Mouse (Mus musculus) forebrain, embryonic 10.5 days (tissue): ENCODE results near the gene Nrg4. TPM values are rescaled to one million over a fixed set of nuclear protein-coding genes. Genes with fewer than 3 reads are reported as not detected.

ENCODE experiments used
- DNase-seq: peaks from one replicate; pipeline ENCODE4 v3.0.0-alpha.2; 2017; ENCODE audit warnings: low spot score; ENCODE audit errors: extremely low spot score
- H3K27ac ChIP-seq: fragments of 300-500 bp; sonication (generic); 2 replicates; pipeline ENCODE4 v1.5.1; 2016; ENCODE audit warnings: mild to moderate bottlenecking
- H3K27me3 ChIP-seq: fragments of 300-500 bp; sonication (generic); 2 replicates; pipeline ENCODE4 v1.6.1; 2016; ENCODE audit warnings: mild to moderate bottlenecking; ENCODE audit not compliant: poor library complexity, severe bottlenecking
- H3K36me3 ChIP-seq: fragments of 300-500 bp; sonication (generic); replicated peaks from 2 replicates; pipeline ENCODE4 v1.6.1; 2016; ENCODE audit warnings: mild to moderate bottlenecking, moderate library complexity
- H3K4me1 ChIP-seq: fragments of 300-500 bp; sonication (generic); 2 replicates; pipeline ENCODE4 v1.6.1; 2016
- H3K4me3 ChIP-seq: fragments of 300-500 bp; sonication (generic); 2 replicates; pipeline ENCODE4 v1.5.1; 2016; ENCODE audit warnings: mild to moderate bottlenecking, moderate library complexity
- H3K9me3 ChIP-seq: fragments of 300-500 bp; sonication (generic); 2 replicates; pipeline ENCODE4 v1.6.1; 2016; ENCODE audit warnings: mild to moderate bottlenecking, moderate library complexity
- WGBS: fragments of 180-500 bp; shearing (Covaris S2); methylation state at CpG from one replicate; pipeline ENCODE4 v1.1.7; 2016; 5-methylcytosine and 5-hydroxymethylcytosine counted together
- polyA plus RNA-seq: library from polyadenylated mRNA; unstranded; fragments of >200 nt; fragmentation: Nextera tagmentation; extraction: Ambion mirVana; gene quantifications from 2 replicates; pipeline ENCODE4 v1.2.1, GENCODE M21; 2016

The Nrg4 gene
- polyA plus RNA-seq = 0.73 and 1.1 TPM in 2 replicates

DNA sequence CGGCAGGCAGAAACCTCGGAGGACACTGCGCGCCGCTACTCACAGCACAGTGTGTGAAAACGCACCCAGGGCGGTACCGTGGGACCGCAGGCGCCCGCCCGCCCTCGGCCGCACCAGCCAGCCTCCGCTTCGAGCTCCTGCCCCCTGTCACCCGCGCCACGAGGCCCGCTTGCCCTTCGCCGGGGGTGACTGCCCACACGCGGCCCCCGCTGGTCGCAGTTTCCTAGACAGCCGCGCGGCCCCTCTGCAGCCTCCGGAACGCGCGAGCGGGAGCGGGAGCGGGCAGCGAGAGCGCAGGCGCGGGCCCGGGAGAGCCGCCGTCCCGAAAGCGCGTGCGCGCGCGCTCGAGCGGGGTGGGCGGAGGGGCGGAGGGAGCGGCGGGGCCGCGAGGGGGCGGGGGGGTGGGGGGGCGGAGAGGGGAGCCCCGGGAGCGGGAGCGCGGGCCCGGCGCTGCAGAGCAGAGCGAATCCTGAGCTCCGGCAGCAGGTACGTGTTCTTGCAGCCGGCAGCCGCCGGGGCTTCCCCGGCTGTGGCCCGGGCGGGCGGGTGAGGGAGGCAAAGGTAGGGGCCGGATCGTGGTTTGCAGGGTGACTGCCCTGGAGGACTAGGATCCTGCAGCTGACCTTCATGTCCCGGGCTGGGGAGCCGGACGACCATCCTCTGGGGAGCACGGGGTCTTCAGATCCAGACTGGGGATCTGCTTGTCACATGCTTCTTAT is at the start of gene Nrg4, which contains the start of gene Tmem266:
Gene Nrg4, minus strand, starts transcription at position 330 of the 719 bp plus-strand sequence.
Gene Tmem266, plus strand, starts transcription at position 399 of the 719 bp plus-strand sequence.
- peaks cover 34% of the 10 kb centered on the region for H3K4me1 ChIP-seq
- peak; percentile 78 for DNase-seq
- under 1% methylated on average over 75 of the region's 82 CpGs for WGBS
- no peaks in the 10 kb centered on the region for H3K9me3 ChIP-seq
- H3K27ac ChIP-seq = peak within 1 kb of the TSS; percentile 88
- H3K27me3 ChIP-seq = peaks cover 86% of the 10 kb centered on the region
- no peaks in the 10 kb centered on the region for H3K36me3 ChIP-seq
- H3K4me3 ChIP-seq = peak within 1 kb of the TSS; percentile 79

DNA sequence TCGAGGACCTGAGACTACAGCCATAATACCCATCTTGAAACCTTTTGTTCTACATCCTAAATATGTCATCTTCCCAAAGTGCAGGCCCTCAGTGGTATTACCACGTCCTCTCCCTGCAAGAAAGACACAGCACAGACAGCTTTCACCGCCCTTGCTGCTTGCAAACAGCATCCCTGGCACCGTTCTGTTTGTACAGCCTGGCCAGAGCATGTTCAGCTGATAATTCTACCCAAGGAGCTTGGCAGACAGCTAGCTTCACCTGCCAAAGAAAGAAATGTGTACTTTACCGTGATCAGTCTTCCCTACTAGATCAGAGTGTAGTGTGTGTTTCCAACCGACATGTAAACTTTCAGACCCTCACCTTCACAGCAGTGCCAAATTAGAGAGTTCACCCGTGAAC is 45.3 kb upstream of the Nrg4 start:
- DNase-seq = no peak
- Histone ChIP-seq H3K4me1 (no peaks in the 10 kb centered on the region), H3K27ac (no peak overlapping the region), H3K27me3 (no peaks in the 10 kb centered on the region), H3K4me3 (no peak overlapping the region), H3K36me3 (no peaks in the 10 kb centered on the region), H3K9me3 (no peaks in the 10 kb centered on the region)
- 82% methylated on average over 7 of the region's 7 CpGs for WGBS

DNA sequence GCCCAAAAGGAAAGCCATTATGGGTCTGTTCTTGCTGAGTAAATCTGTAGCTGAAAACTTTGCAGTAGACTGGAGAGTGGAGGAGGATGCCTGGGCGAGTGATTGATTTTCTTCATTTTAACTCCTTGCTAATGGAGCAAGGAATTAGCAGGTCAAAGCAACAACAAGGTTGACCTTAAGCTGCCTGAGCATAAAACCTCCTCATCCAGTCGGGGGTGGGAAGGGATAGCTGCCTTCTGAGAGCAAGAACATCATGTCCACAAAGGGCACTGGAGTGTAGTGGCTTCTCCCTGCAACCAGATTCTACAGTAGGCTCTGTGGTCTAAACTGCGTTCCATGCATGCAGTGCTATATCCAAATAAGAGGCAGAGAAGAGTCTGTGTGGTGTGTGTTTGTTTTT is 41.4 kb upstream of the Nrg4 start:
- WGBS = 57% methylated on average over 3 of the region's 3 CpGs
- H3K4me3 ChIP-seq = no peak overlapping the region

DNA sequence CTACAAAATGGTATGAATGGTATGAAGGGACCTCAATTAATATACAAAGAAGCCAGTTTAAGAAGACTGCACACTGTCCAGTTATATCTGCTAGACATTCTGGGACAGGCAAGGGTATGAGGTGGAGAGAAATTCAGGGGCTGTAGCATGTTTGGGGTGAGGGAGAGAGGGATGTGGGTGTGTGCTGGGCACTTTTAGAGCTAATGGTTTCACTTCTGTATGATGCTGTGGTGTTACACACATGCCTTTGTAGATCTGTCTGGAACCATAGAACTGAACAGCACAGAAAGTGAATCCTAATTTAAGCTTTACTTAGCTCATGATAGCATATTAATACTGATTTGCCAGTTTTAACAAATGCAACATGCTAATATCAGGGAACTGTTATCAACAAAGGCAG is 37.1 kb upstream of the Nrg4 start:
- no peak overlapping the region for H3K27ac ChIP-seq
- 0 out of 2 replicates have a peak, but pooled peaks cover 3% of the 10 kb centered on the region for H3K4me1 ChIP-seq
- no peak overlapping the region for H3K4me3 ChIP-seq
- H3K36me3 ChIP-seq = no peaks in the 10 kb centered on the region
- no peak for DNase-seq
- H3K27me3 ChIP-seq = no peaks in the 10 kb centered on the region
- H3K9me3 ChIP-seq = no peaks in the 10 kb centered on the region

More for the DNA sequence above, 41.4 kb upstream of the Nrg4 start:
- 0 out of 2 replicates have a peak, but pooled peaks cover 3% of the 10 kb centered on the region for H3K4me1 ChIP-seq
- H3K9me3 ChIP-seq = no peaks in the 10 kb centered on the region
- no peaks in the 10 kb centered on the region for H3K27me3 ChIP-seq
- DNase-seq = no peak
- H3K36me3 ChIP-seq = no peaks in the 10 kb centered on the region
- H3K27ac ChIP-seq = no peak overlapping the region

DNA sequence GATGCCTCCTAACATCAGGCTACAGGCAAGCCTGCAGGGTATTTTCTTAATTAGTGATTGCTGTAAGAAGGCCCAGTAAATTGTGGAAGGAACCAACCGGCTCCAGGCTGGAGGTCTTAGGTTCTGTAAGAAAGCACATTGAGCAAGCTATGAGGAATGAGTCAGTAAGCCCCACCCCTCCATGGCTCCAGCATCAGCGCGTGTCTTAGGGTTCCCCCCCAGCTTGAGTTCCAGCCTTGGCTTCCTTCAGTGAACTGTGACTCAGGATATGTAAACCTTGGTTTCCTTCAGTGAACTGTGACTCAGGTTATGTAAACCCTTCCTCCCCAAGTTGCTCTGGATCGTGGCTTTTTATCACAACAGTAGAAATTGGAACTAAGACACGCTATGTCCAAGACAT is 35.3 kb upstream of the Nrg4 start:
- no peaks in the 10 kb centered on the region for H3K9me3 ChIP-seq
- no peak overlapping the region for H3K4me3 ChIP-seq
- H3K36me3 ChIP-seq = no peaks in the 10 kb centered on the region
- H3K27ac ChIP-seq = no peak overlapping the region
- H3K27me3 ChIP-seq = no peaks in the 10 kb centered on the region
- H3K4me1 ChIP-seq = 0 out of 2 replicates have a peak, but pooled peaks cover 3% of the 10 kb centered on the region
- no peak for DNase-seq
- WGBS = 91% methylated on average over 5 of the region's 5 CpGs

DNA sequence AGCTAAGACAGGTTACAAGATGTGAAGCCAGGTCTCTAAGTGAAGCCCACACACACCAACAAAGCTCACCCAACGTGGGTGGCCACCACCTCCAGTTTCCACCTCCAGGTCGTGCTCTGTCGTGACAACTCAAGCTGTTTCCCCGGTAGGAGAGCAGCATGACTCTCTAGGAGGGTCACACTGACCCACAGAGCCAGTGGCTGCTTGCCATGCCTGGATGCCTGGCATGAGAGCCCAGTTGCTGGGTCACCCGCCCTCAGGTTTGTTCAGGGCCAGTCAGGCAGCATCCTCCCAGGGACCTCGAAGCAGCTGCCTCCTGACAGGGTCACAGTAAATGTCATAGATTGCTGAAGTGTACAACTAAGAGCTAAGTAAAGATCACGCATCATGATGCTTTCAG is 34.2 kb upstream of the Nrg4 start:
- Histone ChIP-seq H3K4me1 (peaks cover 5% of the 10 kb centered on the region; the same call in 1 of the 2 replicates), H3K9me3 (no peaks in the 10 kb centered on the region), H3K27ac (no peak overlapping the region), H3K27me3 (no peaks in the 10 kb centered on the region), H3K36me3 (no peaks in the 10 kb centered on the region), H3K4me3 (no peak overlapping the region)
- DNase-seq = no peak
- WGBS = 66% methylated on average over 7 of the region's 7 CpGs

DNA sequence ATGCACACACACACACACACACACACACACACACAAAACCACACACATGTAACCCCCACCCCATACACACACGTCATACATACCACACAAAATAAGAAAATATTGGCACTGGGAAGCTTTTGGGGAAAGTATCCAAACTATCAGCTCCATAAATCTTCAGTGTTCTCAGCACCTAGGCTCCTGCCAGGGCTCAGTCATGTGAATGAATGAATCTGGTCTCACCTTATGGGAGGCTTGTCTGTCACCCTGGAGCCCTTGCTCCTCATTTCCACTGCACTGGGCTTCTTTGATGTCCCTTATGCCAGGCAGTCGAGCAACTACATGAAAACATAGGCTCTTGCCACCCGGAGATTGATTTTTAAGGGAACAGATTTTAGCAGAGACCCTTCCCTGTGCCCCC is 33.7 kb upstream of the Nrg4 start:
- H3K36me3 ChIP-seq = no peaks in the 10 kb centered on the region
- H3K9me3 ChIP-seq = no peaks in the 10 kb centered on the region
- no peak overlapping the region for H3K4me3 ChIP-seq
- H3K27ac ChIP-seq = no peak overlapping the region
- H3K27me3 ChIP-seq = no peaks in the 10 kb centered on the region
- peaks cover 7% of the 10 kb centered on the region for H3K4me1 ChIP-seq
- DNase-seq = no peak
- 88% methylated on average over 3 of the region's 3 CpGs for WGBS

DNA sequence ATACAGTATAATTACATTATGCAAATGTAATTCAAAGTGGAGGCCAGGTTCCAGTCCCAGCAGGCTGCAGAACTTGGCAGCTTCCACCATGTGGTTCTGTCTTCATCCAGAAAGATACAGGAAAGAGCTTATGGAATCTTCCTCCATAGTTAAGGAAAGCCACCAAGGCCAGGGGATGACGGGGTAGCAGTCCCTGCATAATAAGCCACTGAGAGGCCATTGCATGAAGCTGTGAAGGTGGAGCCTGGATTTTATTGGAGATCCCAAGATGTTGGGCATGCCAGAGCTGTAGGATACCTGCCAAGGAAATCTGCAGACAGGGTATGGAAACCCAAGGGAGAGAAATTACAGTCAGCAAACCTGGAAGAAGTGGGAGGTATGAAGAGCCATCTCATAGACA is 30.5 kb upstream of the Nrg4 start:
- Histone ChIP-seq H3K36me3 (no peaks in the 10 kb centered on the region), H3K4me1 (peaks cover 19% of the 10 kb centered on the region), H3K27ac (no peak overlapping the region), H3K4me3 (no peak overlapping the region), H3K9me3 (no peaks in the 10 kb centered on the region), H3K27me3 (no peaks in the 10 kb centered on the region)
- no peak for DNase-seq
- WGBS = 96% methylated on average over 1 of the region's 1 CpGs

DNA sequence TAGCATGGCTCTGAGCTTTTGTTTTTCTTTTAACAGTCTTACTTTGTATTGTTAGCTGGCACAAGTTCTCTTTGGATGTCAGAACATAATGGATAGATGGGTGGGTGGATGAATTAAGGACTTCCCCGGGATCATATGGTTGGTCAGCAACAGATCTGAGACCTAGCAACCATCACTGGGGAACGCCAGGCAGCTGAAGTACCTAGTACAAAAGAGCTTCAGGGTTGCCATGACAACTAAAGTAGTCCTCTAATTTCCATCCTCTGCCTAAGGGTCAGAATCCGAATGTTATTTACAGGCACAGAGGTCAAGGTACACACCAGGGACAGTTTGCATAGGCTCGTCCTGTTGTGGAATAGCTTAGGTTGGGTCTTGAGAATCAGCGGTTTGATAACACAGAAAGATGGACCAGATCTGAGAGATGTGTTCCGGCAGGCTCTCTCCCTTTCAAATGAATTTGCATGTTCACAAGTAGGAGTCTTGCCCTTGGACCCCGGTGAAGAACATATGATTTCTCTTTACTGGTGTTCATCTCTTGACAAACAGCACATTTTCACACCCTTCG is 28.7 kb upstream of the Nrg4 start:
- H3K4me3 ChIP-seq = no peak overlapping the region
- no peak overlapping the region for H3K27ac ChIP-seq
- H3K9me3 ChIP-seq = no peaks in the 10 kb centered on the region
- WGBS = 57% methylated on average over 8 of the region's 8 CpGs
- H3K36me3 ChIP-seq = no peaks in the 10 kb centered on the region
- H3K27me3 ChIP-seq = no peaks in the 10 kb centered on the region
- peak; percentile 29 for DNase-seq
- H3K4me1 ChIP-seq = peaks cover 19% of the 10 kb centered on the region

DNA sequence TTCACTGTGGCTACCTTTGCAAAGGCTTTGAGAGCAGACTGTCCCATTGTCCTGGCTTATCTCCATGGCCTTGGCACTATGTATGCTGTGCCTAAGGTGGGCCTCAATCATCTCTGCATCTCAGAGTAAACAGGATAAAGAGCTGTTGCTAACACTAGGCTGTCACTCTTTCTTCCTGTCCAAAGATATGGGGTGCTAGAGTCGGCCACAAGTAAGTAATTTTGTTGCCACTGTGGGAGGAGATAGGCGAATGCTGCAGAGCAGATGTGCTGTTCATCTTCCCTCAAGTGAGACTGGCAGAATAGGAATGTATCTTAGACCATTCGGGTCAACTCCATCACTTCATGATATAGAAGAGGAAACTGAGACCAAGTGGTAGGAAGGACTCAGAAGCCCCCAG is 28.0 kb upstream of the Nrg4 start:
- H3K4me3 ChIP-seq = no peak overlapping the region
- H3K36me3 ChIP-seq = no peaks in the 10 kb centered on the region
- no peak for DNase-seq
- H3K4me1 ChIP-seq = peaks cover 19% of the 10 kb centered on the region
- H3K27me3 ChIP-seq = no peaks in the 10 kb centered on the region
- no peak overlapping the region for H3K27ac ChIP-seq
- no peaks in the 10 kb centered on the region for H3K9me3 ChIP-seq
- WGBS = 91% methylated on average over 3 of the region's 3 CpGs

DNA sequence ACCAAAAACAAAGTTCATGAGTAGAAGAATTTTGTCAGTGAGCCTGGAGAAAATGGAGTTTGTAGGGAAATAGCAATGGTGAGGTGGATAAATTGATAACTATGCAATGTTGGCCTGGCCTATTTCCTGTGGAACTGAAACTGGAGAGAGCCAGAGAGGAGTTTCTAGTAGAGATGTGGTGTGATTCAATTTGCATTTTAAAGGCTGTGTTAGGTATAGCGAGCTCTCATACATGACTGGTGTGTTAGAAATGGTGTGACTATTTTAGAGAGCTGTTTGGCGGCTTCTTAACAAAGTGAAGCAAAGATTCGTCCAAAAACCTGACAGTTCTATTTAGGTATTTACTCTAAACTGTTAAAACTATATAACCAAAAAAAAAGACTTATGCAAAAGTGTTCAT is 22.0 kb upstream of the Nrg4 start:
- DNase-seq = no peak

DNA sequence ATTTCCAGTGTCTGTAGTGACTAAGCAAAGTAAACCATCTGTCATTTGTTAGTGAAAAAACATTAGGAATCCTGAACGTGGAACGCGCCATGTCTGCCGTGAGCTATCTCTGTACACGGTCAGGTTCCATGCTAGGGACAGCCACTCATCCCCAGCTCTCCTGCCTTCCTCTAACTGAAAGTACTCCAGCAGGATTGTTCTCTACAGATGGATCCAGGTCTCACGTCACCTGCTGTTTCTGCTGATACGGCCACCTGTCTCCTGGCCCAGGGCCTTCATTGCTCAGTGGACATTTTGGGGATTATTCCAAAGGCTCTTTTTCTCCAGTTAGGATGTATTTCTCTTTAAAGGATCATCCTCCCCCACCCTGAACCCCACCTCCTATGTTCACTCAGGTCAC is 18.7 kb upstream of the Nrg4 start:
- no peak for DNase-seq
- H3K27me3 ChIP-seq = no peaks in the 10 kb centered on the region
- no peak overlapping the region for H3K27ac ChIP-seq
- no peaks in the 10 kb centered on the region for H3K36me3 ChIP-seq
- 93% methylated on average over 7 of the region's 7 CpGs for WGBS
- H3K4me3 ChIP-seq = no peak overlapping the region
- no peaks in the 10 kb centered on the region for H3K9me3 ChIP-seq
- H3K4me1 ChIP-seq = no peaks in the 10 kb centered on the region

More for the DNA sequence above, 22.0 kb upstream of the Nrg4 start:
- Histone ChIP-seq H3K4me1 (no peaks in the 10 kb centered on the region), H3K9me3 (no peaks in the 10 kb centered on the region), H3K36me3 (no peaks in the 10 kb centered on the region), H3K4me3 (no peak overlapping the region), H3K27ac (no peak overlapping the region), H3K27me3 (no peaks in the 10 kb centered on the region)
- 89% methylated on average over 3 of the region's 3 CpGs for WGBS

DNA sequence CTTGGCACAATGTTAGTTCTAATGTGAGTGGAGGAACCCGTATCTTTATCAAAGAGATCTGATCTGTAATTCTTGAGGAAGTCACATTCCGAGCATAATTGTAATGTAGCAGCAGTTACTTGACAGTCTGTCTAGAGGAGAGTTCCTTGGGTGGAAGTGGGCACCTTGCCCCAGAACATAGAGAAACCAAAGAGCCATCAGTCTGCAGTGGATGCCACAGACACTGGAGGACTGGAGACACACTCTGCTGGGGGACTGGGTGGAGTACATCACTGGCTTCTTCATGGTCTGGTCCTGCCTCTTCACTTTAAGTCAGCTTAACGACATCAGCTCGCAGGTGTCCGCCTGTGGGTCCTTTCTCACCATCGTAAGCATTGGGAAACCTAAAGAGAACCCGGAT is 17.5 kb upstream of the Nrg4 start:
- H3K9me3 ChIP-seq = no peaks in the 10 kb centered on the region
- no peaks in the 10 kb centered on the region for H3K27me3 ChIP-seq
- H3K4me3 ChIP-seq = no peak overlapping the region
- WGBS = 88% methylated on average over 7 of the region's 7 CpGs
- no peak for DNase-seq
- no peaks in the 10 kb centered on the region for H3K36me3 ChIP-seq
- no peaks in the 10 kb centered on the region for H3K4me1 ChIP-seq
- no peak overlapping the region for H3K27ac ChIP-seq
